Mouse (Mus musculus) adrenal gland, postnatal 36 days (tissue): ENCODE data around the gene Pik3r2. TPM values are rescaled to one million over a fixed set of nuclear protein-coding genes. Genes with fewer than 3 reads are reported as not detected.

Experiments
- DNase-seq, 2 experiments: peaks; one replicate each; pipeline ENCODE4 v3.0.0; 2021; ENCODE audit warnings: mixed read lengths in 1 of 2
- total RNA-seq, 2 experiments: library from RNA; stranded (reverse); gene quantifications; 2 replicates each; pipeline ENCODE4 v1.2.3; 2021

Pik3r2 gene
- total RNA-seq, 2 experiments from 2014 or later, result 35.6 to 51.5 TPM

DNA sequence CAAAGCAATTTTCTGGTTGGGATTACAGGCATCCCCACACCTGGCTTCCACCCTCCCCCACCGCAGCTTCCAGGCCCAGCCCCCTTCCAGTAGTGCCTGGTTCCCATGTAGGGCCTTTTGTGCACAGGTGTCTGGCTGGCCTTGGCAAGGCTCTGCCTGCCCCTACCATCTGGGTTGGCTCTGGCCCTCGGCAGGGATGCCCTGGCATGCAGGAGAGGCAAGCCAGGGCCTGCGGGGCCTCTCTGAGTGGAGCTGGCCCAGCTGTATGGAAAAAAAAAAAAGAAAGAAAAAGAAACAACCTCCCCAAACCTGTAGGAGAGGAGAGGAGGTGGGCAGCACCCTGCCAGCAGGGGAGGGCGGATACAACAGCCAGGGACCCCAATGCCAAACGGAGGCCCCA, 3.1 kb downstream of the Pik3r2 start:
- peak in 1 of 2 experiments; percentile 2 for DNase-seq

DNA sequence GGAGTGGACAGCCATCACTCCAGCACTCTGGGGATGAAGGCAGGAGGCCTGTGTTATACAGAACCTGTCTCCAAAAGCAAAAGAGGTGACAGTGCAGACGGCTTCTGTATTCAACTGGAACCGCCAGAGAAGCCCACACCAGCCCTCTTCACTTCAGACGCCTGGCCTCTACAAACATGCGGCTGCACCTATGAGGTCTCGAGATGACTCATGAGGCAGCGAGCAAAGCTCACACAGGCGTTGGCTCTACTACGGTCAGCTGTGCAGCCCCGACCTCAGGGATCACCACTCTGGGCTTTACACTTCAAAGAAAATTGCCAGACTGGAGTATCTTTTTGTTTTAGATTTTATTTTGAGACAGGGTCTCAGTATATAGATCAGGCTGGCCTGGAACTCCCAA, 3.6 kb downstream of the Pik3r2 start:
- no peak for DNase-seq

DNA sequence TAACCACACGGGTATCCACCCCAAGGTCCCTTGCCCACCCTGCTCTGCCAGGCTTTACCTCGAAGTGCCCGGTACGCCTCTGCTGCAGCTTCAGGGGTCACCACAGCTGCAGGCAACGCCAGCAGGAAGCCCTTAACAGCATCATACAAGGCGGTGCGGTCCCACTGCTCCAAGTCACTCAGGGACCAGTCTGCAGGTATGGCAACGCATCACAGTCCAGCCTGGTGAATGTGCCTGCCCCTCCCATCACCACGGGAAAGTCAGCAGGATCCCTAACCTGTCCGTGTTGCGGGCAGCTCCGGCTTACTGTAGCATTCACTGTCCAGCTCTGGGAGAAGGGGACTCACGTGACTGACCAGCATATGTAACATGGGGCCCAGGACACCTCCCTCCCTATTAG, 4.4 kb downstream of the Pik3r2 start:
- no peak for DNase-seq

DNA sequence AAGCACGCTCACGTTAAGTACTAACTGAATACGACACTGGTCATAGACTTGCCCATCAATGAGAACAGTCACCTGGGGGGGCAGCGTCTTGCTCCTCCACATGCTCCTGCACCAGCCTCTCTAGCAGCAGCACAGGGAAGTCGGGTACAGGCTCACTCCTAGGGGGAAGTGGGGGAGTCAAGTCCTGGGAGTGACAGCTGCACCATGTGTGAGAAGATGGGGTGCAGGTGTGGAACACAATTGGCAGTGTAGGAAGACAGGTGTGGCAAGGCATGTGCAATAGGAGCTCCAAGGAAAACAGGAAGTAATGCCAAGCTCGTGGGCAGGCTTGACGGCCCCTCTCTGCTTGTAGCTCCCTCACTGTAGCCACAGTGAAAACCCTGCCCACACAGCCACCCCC, 5.3 kb downstream of the Pik3r2 start:
- DNase-seq, result no peak

DNA sequence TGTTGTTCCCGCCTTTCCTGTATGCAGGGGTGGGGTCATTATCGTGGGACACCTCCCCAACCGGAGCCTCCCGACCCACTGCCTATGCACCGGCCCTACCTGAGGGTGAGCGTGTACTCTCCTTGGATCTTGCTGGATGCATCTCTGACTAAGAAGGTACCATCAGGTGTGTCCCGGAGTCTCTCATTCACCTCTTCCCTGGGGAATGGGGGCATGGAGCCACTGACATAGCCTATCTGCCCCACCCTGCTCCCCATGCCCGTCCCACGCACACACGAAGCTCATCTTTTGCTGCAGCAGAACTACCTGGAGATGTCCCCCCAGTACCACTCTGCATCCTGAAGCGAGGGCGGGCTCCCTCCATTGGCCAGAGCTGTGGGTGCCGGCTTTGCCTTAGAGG, 5.8 kb downstream of the Pik3r2 start:
- no peak for DNase-seq

DNA sequence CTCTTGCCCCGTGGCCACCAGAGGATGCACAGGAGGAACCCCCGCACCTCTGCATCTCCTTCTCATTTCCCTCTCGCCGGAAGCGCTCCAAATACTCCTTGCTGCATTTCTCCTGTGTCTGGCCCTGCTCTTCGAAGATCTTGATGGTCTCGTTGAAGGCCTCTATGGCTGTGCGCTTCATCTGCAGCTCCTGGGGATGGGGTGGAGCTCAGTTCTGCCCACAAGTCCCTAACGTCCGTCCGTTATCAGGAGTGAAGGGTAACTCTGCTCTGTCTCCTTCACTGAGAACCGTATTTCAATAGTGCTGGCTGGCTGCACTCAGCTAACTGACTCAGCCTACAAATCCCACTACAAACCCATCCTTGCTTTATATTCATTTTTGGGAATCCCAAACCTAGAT, 6.7 kb downstream of the Pik3r2 start:
- no peak for DNase-seq

DNA sequence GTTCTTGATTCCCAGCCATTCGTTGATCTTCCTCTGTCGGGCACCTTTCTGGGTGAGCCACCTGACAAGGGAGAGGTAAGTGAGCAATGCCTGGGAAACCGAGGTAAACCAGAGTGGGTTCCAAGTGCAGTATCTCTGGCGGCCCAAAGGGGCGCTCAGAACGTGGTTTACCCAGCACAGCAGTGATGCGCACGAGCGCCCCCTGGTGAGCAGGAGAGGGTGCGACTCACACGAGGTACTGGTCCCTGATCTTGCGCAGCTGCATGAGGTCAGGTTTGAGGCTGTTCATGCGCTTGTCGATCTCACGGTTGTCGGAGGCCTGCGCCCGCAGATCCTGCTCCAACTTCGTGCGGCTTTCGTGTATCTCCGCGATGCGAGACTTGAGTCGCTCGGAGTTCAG, 7.2 kb downstream of the Pik3r2 start:
- DNase-seq, result peak; percentile 97 to 99

DNA sequence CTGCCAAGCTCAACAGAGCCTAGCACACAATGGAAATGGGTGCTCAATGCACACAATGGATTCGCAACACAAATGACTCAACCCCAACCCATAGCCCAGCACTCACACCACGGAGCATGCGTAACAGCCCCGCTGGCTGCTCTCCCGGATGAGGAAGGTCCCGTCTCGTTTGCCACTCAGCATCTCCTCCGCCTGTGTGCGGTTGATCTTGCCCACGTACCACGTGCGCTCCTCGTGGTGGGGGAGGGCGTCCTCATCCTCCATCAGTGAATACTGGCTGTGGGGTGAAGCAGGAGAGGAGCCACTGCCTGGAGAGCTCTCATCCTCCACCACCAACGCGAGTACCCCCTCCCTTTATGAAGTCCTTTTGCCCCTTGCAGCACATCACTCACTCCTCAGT, 7.6 kb downstream of the Pik3r2 start:
- DNase-seq, result no peak

DNA sequence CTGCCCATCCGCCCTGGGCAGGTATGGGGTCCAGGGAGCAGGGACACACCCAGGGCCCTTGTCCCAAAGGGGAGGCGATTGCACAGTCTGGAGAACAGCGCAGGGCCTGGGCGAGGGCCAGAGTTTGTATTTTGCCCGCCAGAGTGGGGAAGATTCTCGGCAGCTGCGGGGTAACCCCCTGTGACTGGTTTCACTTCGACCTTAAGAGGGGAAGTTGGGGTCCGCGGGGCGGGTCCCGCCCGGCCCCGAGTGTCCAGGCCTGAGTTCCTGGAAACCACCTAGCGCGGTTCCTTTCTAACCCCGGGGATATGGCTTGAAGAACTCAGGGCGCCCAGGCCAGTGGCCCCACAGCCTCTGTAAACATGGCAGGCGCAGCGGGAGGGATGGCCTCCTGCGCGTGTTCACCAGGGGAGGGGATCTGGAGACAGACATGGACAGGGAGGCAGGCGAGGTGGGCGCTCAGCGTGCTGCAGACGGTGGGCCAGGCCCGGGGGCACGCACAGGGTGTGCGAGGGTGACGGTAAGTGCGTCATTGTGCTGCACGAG, 8.2 kb downstream of the Pik3r2 start:
- DNase-seq, result no peak

DNA sequence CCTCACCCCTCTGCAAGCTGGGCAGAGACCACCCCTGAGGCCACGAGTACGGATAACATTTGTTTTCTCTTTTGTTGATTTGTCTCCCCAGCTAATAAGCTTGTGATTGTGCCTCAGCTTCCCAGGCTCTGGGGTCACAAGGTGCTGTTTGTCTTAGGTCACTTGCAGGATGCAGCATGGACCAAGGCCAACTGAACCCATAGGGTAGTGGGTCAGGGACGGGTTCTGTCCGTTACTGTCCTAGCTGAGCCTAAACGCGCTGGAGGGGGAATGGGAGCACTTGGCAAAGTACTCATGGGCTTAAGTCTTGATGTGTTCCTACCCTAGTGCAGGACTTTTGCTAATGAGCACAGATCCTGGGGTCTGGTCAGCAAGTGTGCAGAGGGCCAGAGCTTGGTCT, 9.0 kb downstream of the Pik3r2 start:
- DNase-seq, result no peak

DNA sequence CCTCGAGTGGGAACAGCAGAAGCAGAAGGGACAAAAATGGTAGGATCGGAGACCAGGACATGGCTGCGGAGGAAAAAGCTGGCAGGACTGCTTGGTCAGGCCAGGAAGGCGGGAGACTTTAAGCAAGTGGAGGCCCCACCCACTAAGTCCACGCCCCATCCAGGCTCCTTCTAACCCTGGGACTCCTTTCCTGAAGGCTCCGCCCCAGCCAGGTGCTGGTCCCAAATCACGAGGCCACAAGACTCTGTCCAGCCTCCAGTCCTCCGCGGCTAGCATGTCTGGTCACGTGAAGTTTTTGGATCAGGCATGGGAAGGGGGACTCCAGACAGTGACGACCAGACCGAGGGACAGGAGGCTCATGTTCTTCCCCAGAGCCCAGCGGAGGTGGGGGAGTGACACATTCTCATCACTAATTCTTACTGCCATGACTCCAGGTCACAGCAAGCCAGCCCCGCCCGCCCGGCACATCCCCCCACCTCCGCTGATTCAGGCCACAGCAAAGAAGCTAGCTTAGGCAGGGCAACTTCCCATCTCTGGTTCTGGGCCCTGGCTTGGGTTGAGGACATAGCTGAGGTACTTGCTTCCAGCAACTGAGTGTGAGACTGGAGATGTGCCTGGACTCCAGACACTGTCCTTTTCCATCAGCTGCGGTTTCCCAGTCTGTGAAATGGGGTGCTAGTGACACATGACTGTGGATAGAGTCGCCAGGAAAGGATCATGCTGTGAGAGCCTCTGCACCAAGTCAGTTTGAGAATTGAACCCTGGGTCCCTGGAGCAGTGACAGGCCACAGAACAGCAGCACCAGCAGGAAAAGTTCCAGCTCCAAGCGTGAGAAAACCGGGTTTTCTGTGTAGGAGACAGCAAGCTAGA, 9.7 kb downstream of the Pik3r2 start:
- peak; percentile 73 to 82 for DNase-seq

DNA sequence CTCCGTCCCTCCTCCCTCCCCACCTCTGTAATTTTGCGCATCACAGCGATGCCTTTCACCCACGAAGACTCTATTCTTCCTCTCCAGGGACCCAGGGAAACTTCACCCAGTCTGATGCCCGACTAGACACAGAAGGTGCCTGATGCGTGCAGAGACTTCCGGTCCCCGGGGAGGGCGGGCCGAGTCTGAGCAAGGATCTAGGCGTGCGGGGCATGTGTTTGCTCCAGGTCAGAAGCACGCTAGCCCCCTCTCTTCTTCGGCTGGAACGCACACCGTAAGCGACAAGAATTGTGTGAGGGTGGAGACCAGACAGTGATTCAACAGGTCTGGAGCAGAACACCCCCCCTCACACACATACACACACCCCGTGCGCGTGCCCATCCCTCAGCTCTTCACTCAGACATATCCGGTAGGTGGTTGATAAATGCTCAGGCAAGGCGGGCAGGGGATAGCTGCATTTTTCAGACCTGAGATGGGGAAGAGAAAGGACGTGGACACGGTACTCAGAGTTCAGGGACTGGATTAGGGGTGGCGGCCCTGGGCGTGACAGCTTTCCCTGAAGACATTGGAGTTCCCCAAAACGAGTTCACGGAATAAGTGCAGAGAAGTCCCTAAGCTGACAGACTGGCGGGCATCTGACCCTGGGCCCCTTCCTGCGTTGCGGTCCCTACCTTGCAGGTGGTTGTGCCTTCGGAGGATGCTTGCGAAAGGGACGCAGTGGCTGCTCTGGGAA, 10.5 kb downstream of the Pik3r2 start:
- peak; percentile 55 to 79 for DNase-seq

DNA sequence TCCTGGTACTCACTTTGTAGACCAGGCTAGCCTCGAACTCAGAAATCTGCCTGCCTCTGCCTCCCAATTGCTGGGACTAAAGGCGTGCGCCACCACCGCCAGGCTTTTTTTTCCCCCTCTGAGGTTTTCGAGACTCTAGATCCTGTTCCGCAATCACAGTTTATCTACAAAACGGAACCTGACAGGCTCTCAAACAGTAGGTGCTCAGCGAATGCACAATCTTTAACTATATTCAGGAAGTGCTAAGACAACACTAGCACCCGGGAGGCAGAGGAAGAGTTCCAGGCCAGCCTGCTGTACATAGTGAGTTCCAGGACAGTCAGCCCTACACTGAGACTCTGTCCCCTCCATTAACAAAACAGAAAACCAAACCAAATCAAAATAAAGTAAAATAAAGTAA, 11.2 kb downstream of the Pik3r2 start:
- no peak for DNase-seq

DNA sequence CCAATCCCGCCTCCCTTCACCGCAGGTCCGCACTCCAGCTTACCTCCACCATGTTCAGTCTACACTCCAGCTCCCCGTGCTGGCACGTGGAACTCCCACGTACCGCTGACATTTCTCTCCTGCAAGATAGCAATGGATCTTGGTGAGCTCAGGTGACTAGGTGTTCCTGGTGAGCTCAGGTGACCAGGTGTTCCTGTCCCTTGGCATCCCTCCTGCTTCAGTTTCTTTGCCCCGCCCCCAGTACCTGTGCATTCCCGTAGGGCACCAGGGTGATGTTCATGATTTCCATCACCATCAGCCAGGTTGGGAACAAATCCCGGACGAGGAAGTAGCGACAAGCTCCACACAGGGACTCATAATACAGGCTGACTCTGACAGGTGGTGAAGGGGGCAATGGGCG, 11.8 kb downstream of the Pik3r2 start:
- DNase-seq, result no peak

DNA sequence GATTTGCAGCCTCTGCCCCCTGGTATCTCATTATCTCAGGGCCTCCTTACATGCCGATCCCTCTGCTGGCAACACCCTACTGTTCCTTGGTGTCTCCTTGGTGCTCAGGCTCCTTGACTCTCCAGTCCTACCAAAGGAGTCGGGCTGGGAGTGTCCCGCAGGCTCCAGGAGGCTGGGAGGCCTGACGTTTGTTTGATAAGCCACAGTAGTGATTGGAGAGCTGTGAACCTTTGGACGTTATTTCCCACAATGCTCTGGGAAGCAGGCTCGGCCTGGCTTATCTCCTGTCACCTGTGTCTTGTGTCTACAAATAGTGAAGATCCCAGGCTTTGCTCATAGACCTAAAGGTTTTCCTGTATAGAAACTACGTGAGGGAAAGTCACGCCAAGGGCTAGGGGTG, 12.5 kb downstream of the Pik3r2 start:
- peak in 1 of 2 experiments; percentile 2 for DNase-seq

DNA sequence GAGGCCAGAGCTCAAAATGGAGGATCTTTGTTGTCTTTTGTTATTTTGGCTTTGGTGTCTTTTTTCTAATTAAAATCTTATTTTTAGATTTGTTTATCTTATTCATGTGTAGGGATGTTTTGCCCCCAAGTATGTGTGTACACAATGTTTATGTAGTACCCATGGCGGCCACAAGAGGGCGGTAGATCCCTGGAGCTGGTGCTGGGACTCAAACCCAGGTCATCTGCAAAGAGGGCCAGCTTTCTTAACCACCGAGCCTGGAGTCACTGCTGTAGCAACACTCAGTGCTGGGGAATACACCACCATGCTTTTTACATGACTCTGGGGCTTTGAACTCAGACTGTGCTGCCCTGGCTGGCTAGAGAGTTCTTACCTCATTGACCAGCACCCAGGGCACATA, 13.2 kb downstream of the Pik3r2 start:
- DNase-seq, result peak; percentile 61 to 73

DNA sequence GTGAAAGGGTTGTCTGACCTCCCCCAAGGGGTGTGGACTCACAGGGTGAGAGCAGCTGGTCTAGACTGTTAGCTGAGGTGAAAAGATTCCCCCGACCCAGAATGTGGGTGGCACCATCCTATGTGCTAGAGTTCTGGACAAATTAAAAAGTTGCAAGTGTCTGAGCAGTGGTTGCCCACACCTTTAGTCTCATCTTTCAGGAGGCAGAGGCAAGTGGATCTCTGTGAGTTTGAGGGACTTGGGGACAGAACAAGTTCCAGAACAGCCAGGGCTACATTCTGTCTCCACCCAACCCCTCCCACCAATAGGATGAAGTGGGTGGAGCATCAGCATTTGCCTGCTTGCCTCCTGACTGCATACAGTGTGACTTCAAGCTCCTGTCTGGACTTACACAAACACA, 14.4 kb downstream of the Pik3r2 start:
- DNase-seq, result peak in 1 of 2 experiments; percentile 6

DNA sequence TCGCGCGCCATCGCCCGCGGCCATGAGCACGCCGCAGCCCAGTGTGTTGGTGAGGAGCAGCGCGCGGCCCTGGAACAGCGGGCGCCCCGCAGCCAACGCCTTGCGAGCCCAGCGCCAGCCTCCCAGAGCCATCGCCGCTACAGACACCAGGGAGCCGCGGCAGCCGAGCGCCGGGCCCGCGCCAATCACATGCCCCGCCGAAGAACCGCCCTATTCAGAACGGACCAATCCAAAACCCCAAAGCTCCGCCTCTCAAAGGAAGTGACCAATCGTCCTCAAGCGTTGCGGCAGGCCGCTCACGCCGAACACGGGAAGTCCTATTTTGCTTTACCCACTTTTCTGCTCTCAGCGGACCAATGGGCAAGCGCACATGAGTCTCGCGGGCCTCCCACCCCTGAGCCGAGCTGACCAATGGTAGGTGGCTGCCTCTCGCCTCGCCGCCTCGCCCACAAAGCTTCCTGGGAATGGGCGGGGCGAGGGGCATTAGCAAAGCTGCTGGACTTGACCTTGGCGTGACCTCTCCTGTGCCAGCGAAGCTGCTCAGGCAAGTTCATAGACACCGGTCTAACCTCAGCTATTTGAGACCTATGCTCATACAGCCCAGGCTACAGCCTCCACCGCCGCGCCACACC, 15.6 kb downstream of the Pik3r2 start, which contains the start of gene Mpv17l2:
Gene Mpv17l2, minus strand, starts transcription at position 172 of the 632 bp plus-strand sequence.
- DNase-seq, result peak; percentile 94 to 96

DNA sequence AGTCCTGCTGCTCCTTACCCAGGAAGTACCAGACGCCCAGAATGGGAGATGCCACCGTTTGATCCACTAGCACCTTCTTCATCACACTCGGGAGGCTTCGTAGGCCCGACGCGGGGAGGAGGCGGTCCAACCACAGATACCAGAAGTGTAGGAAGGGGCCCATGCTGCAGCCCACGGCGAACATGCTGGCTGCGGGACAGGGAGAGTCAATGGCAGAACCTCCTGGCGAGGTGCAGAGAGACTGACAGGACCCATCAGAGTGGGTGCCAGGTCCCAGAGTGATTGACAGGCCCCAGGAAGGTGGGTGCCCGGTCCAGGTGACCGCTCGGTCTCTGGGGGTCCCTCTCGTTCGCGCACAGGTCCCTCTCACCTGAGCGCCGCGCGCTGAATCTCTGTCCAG, 16.2 kb downstream of the Pik3r2 start:
- peak in 1 of 2 experiments; percentile 45 for DNase-seq

DNA sequence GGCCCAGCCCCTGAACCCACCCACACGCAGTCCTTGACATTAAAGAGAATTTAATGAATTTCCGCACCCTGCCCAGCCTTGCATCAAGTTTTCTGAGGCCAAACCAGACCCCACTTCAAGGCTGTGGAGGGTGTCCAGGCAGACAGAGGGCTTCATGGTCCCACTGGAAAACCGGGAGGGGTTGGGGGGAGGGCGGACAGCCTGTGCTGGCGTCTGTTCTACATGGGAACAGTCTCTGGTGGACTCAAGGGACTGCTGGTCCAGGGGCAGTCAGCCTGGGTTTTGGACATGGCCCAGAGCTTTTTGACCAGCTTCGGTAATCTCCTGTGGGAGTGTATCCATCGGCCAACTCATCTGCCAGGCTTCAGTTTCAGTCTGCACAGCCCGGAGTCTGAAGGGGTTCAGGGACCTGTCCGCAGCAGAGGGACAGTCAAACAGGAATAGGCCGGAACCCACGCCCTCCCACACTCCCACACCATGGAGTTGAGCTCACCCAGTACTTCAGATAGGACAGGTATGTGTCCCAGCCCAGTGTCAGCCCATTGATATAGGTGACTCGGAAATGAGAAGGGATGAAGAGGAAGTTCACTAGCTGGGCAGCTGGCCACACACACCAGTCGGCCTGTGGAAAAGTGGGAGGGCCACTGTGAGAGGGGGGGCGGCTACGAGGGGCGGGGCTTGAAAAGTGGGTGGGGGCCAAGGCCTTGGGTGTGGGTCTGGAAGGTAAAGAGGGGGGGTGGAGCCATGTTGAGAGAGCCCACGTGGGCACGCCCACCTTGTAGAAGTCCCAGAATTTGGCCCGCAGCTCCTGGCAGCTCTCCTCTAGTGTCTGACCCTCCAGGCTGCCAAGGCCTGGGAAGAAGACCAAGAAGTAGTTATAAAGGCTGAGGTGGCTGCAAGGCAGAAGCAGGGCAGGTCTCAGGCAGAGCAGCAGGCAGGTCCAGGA, 17.6 kb downstream of the Pik3r2 start:
- peak; percentile 81 to 82 for DNase-seq

DNA sequence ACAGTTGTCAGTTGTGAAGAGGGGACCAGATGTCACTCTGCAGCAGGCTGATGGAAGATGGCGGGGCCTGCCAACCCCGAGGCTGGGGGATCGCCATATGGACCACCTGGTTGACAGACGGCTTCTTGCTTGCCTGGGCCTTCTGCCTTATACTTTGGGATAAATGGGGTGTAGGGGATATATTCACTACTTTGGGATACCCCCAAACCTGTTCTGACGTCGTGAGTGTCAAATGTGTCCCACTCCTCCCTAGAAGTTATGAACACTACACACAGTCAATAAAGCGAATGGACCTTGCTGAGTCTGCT, 18.3 kb downstream of the Pik3r2 start:
- DNase-seq, result no peak
